Mouse (Mus musculus) ES-E14 (cell line): ENCODE results near the gene Nlgn3. TPM values are rescaled to one million over a fixed set of nuclear protein-coding genes. Genes with fewer than 3 reads are reported as not detected.

Source experiments
- DNase-seq: peaks from one replicate; pipeline ENCODE4 v3.0.0-alpha.2; 2013; ENCODE audit warnings: low read depth, low spot score
- H3K27ac ChIP-seq: 2 replicates; pipeline ENCODE4 v1.5.1; 2012; ENCODE audit warnings: low read depth, mild to moderate bottlenecking, low read length, moderate library complexity, mixed read lengths; ENCODE audit not compliant: poor library complexity, insufficient read depth, severe bottlenecking
- H3K36me3 ChIP-seq: 2 replicates; pipeline ENCODE4 v1.6.1; 2012; ENCODE audit warnings: mild to moderate bottlenecking, low read length, moderate library complexity, mixed read lengths; ENCODE audit not compliant: control insufficient read depth, poor library complexity, insufficient read depth, severe bottlenecking
- H3K4me1 ChIP-seq, 2 experiments: fragments of 150-350 bp in 1 of 2; sonication (generic) in 1 of 2; 2 replicates each; pipeline ENCODE4 v1.6.1; 2012; ENCODE audit warnings: low read length in 2 of 2, mild to moderate bottlenecking in 1 of 2, mixed read lengths in 1 of 2; ENCODE audit not compliant: control insufficient read depth in 2 of 2, insufficient read depth in 2 of 2, poor library complexity in 1 of 2
- H3K4me3 ChIP-seq, 2 experiments: fragments of 150-350 bp in 1 of 2; sonication (generic) in 1 of 2; 2 replicates each; pipeline ENCODE4 v1.5.1; 2012; ENCODE audit warnings: low read length in 2 of 2, low read depth in 1 of 2, mild to moderate bottlenecking in 1 of 2, mixed read lengths in 1 of 2; ENCODE audit not compliant: insufficient read depth in 1 of 2, poor library complexity in 1 of 2, severe bottlenecking in 1 of 2
- H3K9ac ChIP-seq: 2 replicates; pipeline ENCODE4 v1.6.1; 2012; ENCODE audit warnings: low read depth, mild to moderate bottlenecking, low read length, mixed read lengths; ENCODE audit not compliant: poor library complexity, insufficient read depth, severe bottlenecking
- H3K9me3 ChIP-seq: fragments of 150-350 bp; sonication (generic); 2 replicates; pipeline ENCODE4 v1.6.1; 2012; ENCODE audit warnings: low read depth, mild to moderate bottlenecking, low read length; ENCODE audit not compliant: control insufficient read depth, insufficient read depth
- CHD2 ChIP-seq: IDR thresholded peaks from 2 replicates; pipeline ENCODE4 v1.6.1; 2014; ENCODE audit warnings: mild to moderate bottlenecking, low read depth, low read length, inconsistent platforms
- HCFC1 ChIP-seq: IDR thresholded peaks from 2 replicates; pipeline ENCODE4 v1.6.1; 2012; ENCODE audit warnings: low read length, inconsistent platforms, borderline replicate concordance; ENCODE audit not compliant: insufficient read depth
- MAFK ChIP-seq: IDR thresholded peaks from 2 replicates; pipeline ENCODE4 v1.6.1; 2014; ENCODE audit warnings: mild to moderate bottlenecking, low read depth, low read length, inconsistent platforms; ENCODE audit not compliant: insufficient read depth
- ZC3H11A ChIP-seq: IDR thresholded peaks from 2 replicates; pipeline ENCODE4 v1.6.1; 2012; ENCODE audit warnings: low read depth, mild to moderate bottlenecking, inconsistent platforms, low read length, borderline replicate concordance
- ZNF384 ChIP-seq: IDR thresholded peaks from 2 replicates; pipeline ENCODE4 v1.6.1; 2012; ENCODE audit warnings: low read depth, low read length, inconsistent platforms
- in situ Hi-C, 2 experiments: fragments of 600-800 bp; cut with MboI; formaldehyde crosslinking; loops; one replicate each; pipeline ENCODE4 v1.15.1; 2025; ENCODE audit warnings: low sequenced_read_pairs in 2 of 2, inconsistent platforms in 1 of 2; ENCODE audit not compliant: unreplicated experiment in 2 of 2
- total RNA-seq: library from RNA; depleted of rRNA; stranded (reverse); fragments of 300-350 nt; gene quantifications from 2 replicates; pipeline ENCODE4 v1.2.3, GENCODE M21; 2012

Gene Nlgn3
- total RNA-seq, 1 experiment, result 0.13 TPM

GRCm38 (mm10) chrX:101285534-101285933 is 13.4 kb upstream of the Nlgn3 start:
- no peaks in the 10 kb centered on the region for H3K4me1 ChIP-seq
- DNase-seq, result no peak
- H3K9me3 ChIP-seq, result no peaks in the 10 kb centered on the region
- in situ Hi-C loops, result no loop called here
- H3K9ac ChIP-seq, result no peak overlapping the region
- H3K27ac ChIP-seq, result no peak overlapping the region
- 0 out of 2 replicates have a peak, but pooled peaks have one; percentile 21 for TF ChIP-seq ZC3H11A
- TF ChIP-seq ZNF384, result no peak
- peaks cover 43% of the 10 kb centered on the region for H3K36me3 ChIP-seq
- H3K4me3 ChIP-seq, result no peak overlapping the region

- in situ Hi-C loops, result no loop called here
Measured at GRCm38 (mm10) chrX:101285953-101286670, 12.9 kb upstream of the Nlgn3 start.

GRCm38 (mm10) chrX:101287543-101287942 is 11.4 kb upstream of the Nlgn3 start:
- TF ChIP-seq ZC3H11A (no peak), MAFK (no peak), HCFC1 (no peak), ZNF384 (no peak), CHD2 (no peak)
- no peaks in the 10 kb centered on the region for H3K4me1 ChIP-seq
- DNase-seq, result no peak
- no peak overlapping the region for H3K9ac ChIP-seq
- peaks cover 39% of the 10 kb centered on the region for H3K36me3 ChIP-seq
- in situ Hi-C loops, result no loop called here
- H3K4me3 ChIP-seq, result no peak overlapping the region
- no peak overlapping the region for H3K27ac ChIP-seq
- H3K9me3 ChIP-seq, result no peaks in the 10 kb centered on the region

More at GRCm38 (mm10) chrX:101285953-101286670, 12.9 kb upstream of the Nlgn3 start:
- no peaks in the 10 kb centered on the region for H3K4me1 ChIP-seq
- no peaks in the 10 kb centered on the region for H3K9me3 ChIP-seq
- H3K36me3 ChIP-seq, result peaks cover 43% of the 10 kb centered on the region
- no peak overlapping the region for H3K27ac ChIP-seq
- no peak overlapping the region for H3K4me3 ChIP-seq
- no peak for DNase-seq
- no peak overlapping the region for H3K9ac ChIP-seq
- TF ChIP-seq HCFC1 (no peak), MAFK (no peak), CHD2 (no peak), ZNF384 (no peak), ZC3H11A (no peak)

- no peaks in the 10 kb centered on the region for H3K4me1 ChIP-seq
- H3K9me3 ChIP-seq, result no peaks in the 10 kb centered on the region
- no peak for TF ChIP-seq ZC3H11A
- no peak for TF ChIP-seq MAFK
- TF ChIP-seq CHD2, result no peak
- TF ChIP-seq HCFC1, result no peak
- TF ChIP-seq ZNF384, result no peak
- no peak overlapping the region for H3K27ac ChIP-seq
- no peak overlapping the region for H3K4me3 ChIP-seq
- no peak overlapping the region for H3K9ac ChIP-seq
- in situ Hi-C loops, result no loop called here
- DNase-seq, result no peak
- H3K36me3 ChIP-seq, result peaks cover 38% of the 10 kb centered on the region
Measured at GRCm38 (mm10) chrX:101288432-101288831, 10.5 kb upstream of the Nlgn3 start.

GRCm38 (mm10) chrX:101289037-101289436 is 9.9 kb upstream of the Nlgn3 start:
- no peak overlapping the region for H3K4me3 ChIP-seq
- H3K9me3 ChIP-seq, result no peaks in the 10 kb centered on the region
- no peak overlapping the region for H3K27ac ChIP-seq
- H3K4me1 ChIP-seq, result no peaks in the 10 kb centered on the region
- peaks cover 38% of the 10 kb centered on the region for H3K36me3 ChIP-seq
- in situ Hi-C loops, result no loop called here
- TF ChIP-seq ZNF384 (no peak), MAFK (no peak), ZC3H11A (no peak), HCFC1 (no peak), CHD2 (no peak)
- H3K9ac ChIP-seq, result no peak overlapping the region
- no peak for DNase-seq
